Mouse (Mus musculus): ENCODE data around the gene Maob. TPM values are rescaled to one million over a fixed set of nuclear protein-coding genes. Genes with fewer than 3 reads are reported as not detected.
A peak's percentile ranks its signal among the peaks of the same experiment; 100 is the strongest.

Gene Maob
- 12.9 and 14.1 TPM in 2 replicates for polyA plus RNA-seq (2015; fragmentation: Nextera tagmentation; extraction: Ambion mirVana)

DNA sequence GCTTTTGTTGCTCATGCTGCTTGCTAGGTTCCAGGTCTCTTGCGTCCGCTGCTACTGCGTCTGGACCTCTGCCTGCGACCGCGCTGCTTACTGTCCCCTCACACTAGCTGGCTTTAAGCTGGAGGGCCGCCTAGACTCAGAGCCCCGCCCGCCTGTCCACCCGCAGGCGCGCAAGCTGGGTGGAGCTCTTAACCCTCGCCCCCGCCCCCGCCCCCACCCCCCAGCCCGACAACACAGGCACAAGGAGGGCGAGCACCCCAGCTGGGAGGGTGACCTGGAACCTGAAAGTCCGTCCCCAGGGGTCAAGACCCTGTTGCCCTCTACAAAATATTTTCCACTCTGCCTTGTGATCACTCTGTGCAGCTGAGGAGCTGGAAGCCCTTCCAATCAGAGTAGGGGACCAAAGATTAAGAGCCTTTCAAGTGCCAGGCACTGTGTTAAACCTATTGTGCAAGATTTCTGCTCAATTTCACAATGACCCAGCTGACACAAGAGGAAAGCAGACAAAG, at the start of gene Maob:
Gene Maob, minus strand, starts transcription at position 106 of the 509 bp plus-strand sequence.
- Histone ChIP-seq H3K9me3 (replicated peaks; ENCODE audit: control insufficient read depth, low read length) (no peaks in the 10 kb centered on the region), H3K36me3 (ENCODE audit: control insufficient read depth, insufficient read depth) (no peaks in the 10 kb centered on the region), H3K4me2 (ENCODE audit: low read depth, low read length) (peak within 1 kb of the TSS; percentile 58), H3K4me3 (ENCODE audit: low read length) (peak within 1 kb of the TSS; percentile 43), H3K27me3 (ENCODE audit: control insufficient read depth, insufficient read depth, low read length) (no peaks in the 10 kb centered on the region), H3K9ac (ENCODE audit: low read length) (peak within 1 kb of the TSS; percentile 65), H3K4me1 (ENCODE audit: control insufficient read depth, insufficient read depth, low read length) (no peaks in the 10 kb centered on the region), H3K27ac (ENCODE audit: low read length) (no peak within 1 kb of the TSS)
- peak; percentile 85; the same call in 1 of the 2 replicates for ATAC-seq (replicated peaks; ENCODE audit: extremely low read depth, insufficient read depth, low FRiP score)
- WGBS = 21% methylated on average over 17 of the region's 18 CpGs

GRCm38 (mm10) chrX:16860244-16860643, 43.1 kb upstream of the Maob start:
- Histone ChIP-seq H3K4me1 (ENCODE audit: control insufficient read depth, insufficient read depth, low read length) (no peaks in the 10 kb centered on the region), H3K27ac (ENCODE audit: low read length) (no peak overlapping the region), H3K27me3 (ENCODE audit: control insufficient read depth, insufficient read depth, low read length) (no peaks in the 10 kb centered on the region), H3K4me2 (ENCODE audit: low read depth, low read length) (no peak overlapping the region), H3K9ac (ENCODE audit: low read length) (no peak overlapping the region), H3K36me3 (ENCODE audit: control insufficient read depth, insufficient read depth) (no peaks in the 10 kb centered on the region), H3K9me3 (replicated peaks; ENCODE audit: control insufficient read depth, low read length) (no peaks in the 10 kb centered on the region), H3K4me3 (ENCODE audit: low read length) (no peak overlapping the region)
- ATAC-seq (replicated peaks; ENCODE audit: extremely low read depth, insufficient read depth, low FRiP score) = no peak

DNA sequence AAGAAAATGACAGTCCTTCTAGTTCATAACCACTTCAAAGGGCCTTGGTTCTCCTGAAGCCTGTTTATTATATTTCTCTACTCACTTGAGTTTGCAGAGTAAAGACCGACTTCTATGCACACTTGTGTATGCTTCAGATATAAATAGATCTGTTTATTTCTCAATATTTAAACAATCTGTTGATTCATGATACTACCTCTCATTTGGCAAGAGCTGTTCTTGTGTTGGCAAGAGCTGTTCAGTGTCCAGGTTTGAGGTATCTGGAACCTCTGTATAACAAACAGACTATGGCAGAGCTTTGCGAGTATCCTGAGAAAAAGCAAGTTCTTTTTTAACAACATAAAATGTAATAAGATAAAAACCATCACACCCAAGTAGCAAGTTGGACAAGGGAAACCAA, 28.9 kb upstream of the Maob start:
- Histone ChIP-seq H3K9ac (ENCODE audit: low read length) (no peak overlapping the region), H3K4me3 (ENCODE audit: low read length) (no peak overlapping the region), H3K27me3 (ENCODE audit: control insufficient read depth, insufficient read depth, low read length) (no peaks in the 10 kb centered on the region), H3K4me2 (ENCODE audit: low read depth, low read length) (no peak overlapping the region), H3K9me3 (replicated peaks; ENCODE audit: control insufficient read depth, low read length) (no peaks in the 10 kb centered on the region), H3K27ac (ENCODE audit: low read length) (no peak overlapping the region), H3K4me1 (ENCODE audit: control insufficient read depth, insufficient read depth, low read length) (no peaks in the 10 kb centered on the region), H3K36me3 (ENCODE audit: control insufficient read depth, insufficient read depth) (no peaks in the 10 kb centered on the region)
- no peak for ATAC-seq (replicated peaks; ENCODE audit: extremely low read depth, insufficient read depth, low FRiP score)
- WGBS = 78% methylated on average over 2 of the region's 2 CpGs

DNA sequence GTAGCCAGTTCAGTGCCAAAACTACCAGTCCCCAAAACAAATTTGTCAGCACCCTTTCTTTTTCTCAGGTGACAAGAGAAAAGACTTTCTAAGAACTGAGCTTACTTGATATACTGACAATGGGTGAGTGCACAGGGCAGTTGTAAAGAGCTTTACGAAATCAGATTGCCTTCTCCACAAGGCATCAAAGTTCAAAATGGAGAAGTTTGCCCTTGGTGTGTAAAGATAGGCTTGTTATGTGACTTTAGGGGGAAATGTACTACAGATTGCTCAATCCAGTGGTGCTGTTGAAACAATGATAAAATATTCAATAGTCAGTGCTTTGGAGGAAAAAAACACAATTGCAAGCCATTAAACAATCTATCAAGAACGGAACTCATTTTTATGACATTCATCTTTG, 24.3 kb upstream of the Maob start:
- WGBS = 77% methylated on average over 2 of the region's 2 CpGs
- Histone ChIP-seq H3K9ac (ENCODE audit: low read length) (no peak overlapping the region), H3K27me3 (ENCODE audit: control insufficient read depth, insufficient read depth, low read length) (no peaks in the 10 kb centered on the region), H3K4me2 (ENCODE audit: low read depth, low read length) (no peak overlapping the region), H3K4me3 (ENCODE audit: low read length) (no peak overlapping the region), H3K9me3 (replicated peaks; ENCODE audit: control insufficient read depth, low read length) (no peaks in the 10 kb centered on the region), H3K36me3 (ENCODE audit: control insufficient read depth, insufficient read depth) (no peaks in the 10 kb centered on the region), H3K4me1 (ENCODE audit: control insufficient read depth, insufficient read depth, low read length) (no peaks in the 10 kb centered on the region), H3K27ac (ENCODE audit: low read length) (no peak overlapping the region)
- no peak for ATAC-seq (replicated peaks; ENCODE audit: extremely low read depth, insufficient read depth, low FRiP score)

GRCm38 (mm10) chrX:16837293-16837692, 20.1 kb upstream of the Maob start:
- ATAC-seq (replicated peaks; ENCODE audit: extremely low read depth, insufficient read depth, low FRiP score) = no peak
- Histone ChIP-seq H3K36me3 (ENCODE audit: control insufficient read depth, insufficient read depth) (no peaks in the 10 kb centered on the region), H3K9me3 (replicated peaks; ENCODE audit: control insufficient read depth, low read length) (no peaks in the 10 kb centered on the region), H3K9ac (ENCODE audit: low read length) (no peak overlapping the region), H3K4me2 (ENCODE audit: low read depth, low read length) (no peak overlapping the region), H3K4me1 (ENCODE audit: control insufficient read depth, insufficient read depth, low read length) (no peaks in the 10 kb centered on the region), H3K27ac (ENCODE audit: low read length) (no peak overlapping the region), H3K4me3 (ENCODE audit: low read length) (no peak overlapping the region), H3K27me3 (ENCODE audit: control insufficient read depth, insufficient read depth, low read length) (no peaks in the 10 kb centered on the region)
- 74% methylated on average over 1 of the region's 1 CpGs for WGBS

DNA sequence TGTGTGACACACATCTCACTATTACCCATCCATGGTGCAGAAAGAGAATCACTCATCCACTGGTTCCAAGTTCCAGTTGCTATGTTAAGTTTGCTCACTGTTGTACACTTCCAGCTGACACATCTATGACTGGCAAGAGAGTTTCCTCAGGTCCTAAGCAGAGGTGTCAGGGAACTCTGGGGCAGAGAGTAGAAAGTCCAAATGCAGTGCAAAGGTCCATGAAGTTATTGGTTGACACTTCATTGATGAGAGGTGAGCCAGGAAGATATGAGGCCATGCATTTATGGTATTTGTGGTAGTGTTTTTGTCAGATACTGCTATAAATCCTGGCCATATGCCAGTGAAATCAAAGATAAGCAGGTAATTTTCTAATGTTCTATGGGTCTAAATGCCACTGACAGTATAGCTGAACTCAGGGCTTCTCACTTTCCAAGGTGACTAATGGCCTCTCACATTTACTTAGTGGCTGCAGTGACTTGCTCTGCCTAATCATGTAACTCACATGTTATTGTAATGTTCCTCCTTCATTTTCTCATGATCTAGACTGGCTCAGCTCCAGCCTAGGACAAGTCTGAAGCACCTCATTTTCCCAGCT, 19.4 kb upstream of the Maob start:
- Histone ChIP-seq H3K27me3 (ENCODE audit: control insufficient read depth, insufficient read depth, low read length) (no peaks in the 10 kb centered on the region), H3K9ac (ENCODE audit: low read length) (no peak overlapping the region), H3K27ac (ENCODE audit: low read length) (no peak overlapping the region), H3K4me1 (ENCODE audit: control insufficient read depth, insufficient read depth, low read length) (no peaks in the 10 kb centered on the region), H3K9me3 (replicated peaks; ENCODE audit: control insufficient read depth, low read length) (no peaks in the 10 kb centered on the region), H3K36me3 (ENCODE audit: control insufficient read depth, insufficient read depth) (no peaks in the 10 kb centered on the region), H3K4me2 (ENCODE audit: low read depth, low read length) (no peak overlapping the region), H3K4me3 (ENCODE audit: low read length) (no peak overlapping the region)
- no peak for ATAC-seq (replicated peaks; ENCODE audit: extremely low read depth, insufficient read depth, low FRiP score)

- no peaks in the 10 kb centered on the region for H3K27me3 ChIP-seq (ENCODE audit: control insufficient read depth, insufficient read depth, low read length)
- H3K9ac ChIP-seq (ENCODE audit: low read length) = no peak overlapping the region
- 82% methylated on average over 1 of the region's 1 CpGs for WGBS
- no peak overlapping the region for H3K27ac ChIP-seq (ENCODE audit: low read length)
- no peak for ATAC-seq (replicated peaks; ENCODE audit: extremely low read depth, insufficient read depth, low FRiP score)
- H3K9me3 ChIP-seq (replicated peaks; ENCODE audit: control insufficient read depth, low read length) = no peaks in the 10 kb centered on the region
- H3K4me3 ChIP-seq (ENCODE audit: low read length) = no peak overlapping the region
- no peak overlapping the region for H3K4me2 ChIP-seq (ENCODE audit: low read depth, low read length)
- no peaks in the 10 kb centered on the region for H3K4me1 ChIP-seq (ENCODE audit: control insufficient read depth, insufficient read depth, low read length)
- H3K36me3 ChIP-seq (ENCODE audit: control insufficient read depth, insufficient read depth) = no peaks in the 10 kb centered on the region
These were observed 8.9 kb upstream of the Maob start for GRCm38 (mm10) chrX:16826028-16826427.

DNA sequence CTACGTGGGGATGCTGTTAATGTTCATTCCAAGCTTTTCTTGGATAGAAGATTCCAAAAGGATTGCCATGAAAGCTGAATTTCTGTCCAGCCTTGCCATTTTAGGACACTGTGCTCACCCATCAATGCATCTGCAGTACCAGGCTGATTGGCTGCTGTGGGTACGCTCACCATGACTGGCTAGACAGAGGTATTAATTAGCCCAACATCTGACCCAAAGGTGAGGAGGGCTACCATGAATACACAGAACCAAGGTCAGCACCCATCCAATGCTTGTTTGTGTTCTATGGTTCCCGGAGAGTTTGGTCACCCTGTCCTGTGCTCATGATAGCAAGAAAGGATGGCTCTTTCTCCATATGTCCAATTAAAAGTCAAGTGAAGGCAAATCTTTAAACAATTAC, 1.2 kb downstream of the Maob start:
- Histone ChIP-seq H3K4me2 (ENCODE audit: low read depth, low read length) (no peak overlapping the region), H3K4me3 (ENCODE audit: low read length) (no peak overlapping the region), H3K27ac (ENCODE audit: low read length) (no peak overlapping the region), H3K9ac (ENCODE audit: low read length) (no peak overlapping the region), H3K27me3 (ENCODE audit: control insufficient read depth, insufficient read depth, low read length) (no peaks in the 10 kb centered on the region), H3K4me1 (ENCODE audit: control insufficient read depth, insufficient read depth, low read length) (no peaks in the 10 kb centered on the region), H3K9me3 (replicated peaks; ENCODE audit: control insufficient read depth, low read length) (no peaks in the 10 kb centered on the region), H3K36me3 (ENCODE audit: control insufficient read depth, insufficient read depth) (no peaks in the 10 kb centered on the region)
- WGBS = 87% methylated on average over 3 of the region's 3 CpGs
- ATAC-seq (replicated peaks; ENCODE audit: extremely low read depth, insufficient read depth, low FRiP score) = no peak

- ATAC-seq (replicated peaks; ENCODE audit: extremely low read depth, insufficient read depth, low FRiP score) = no peak
- H3K4me1 ChIP-seq (ENCODE audit: control insufficient read depth, insufficient read depth, low read length) = no peaks in the 10 kb centered on the region
- no peak overlapping the region for H3K9ac ChIP-seq (ENCODE audit: low read length)
- H3K27me3 ChIP-seq (ENCODE audit: control insufficient read depth, insufficient read depth, low read length) = no peaks in the 10 kb centered on the region
- H3K4me2 ChIP-seq (ENCODE audit: low read depth, low read length) = no peak overlapping the region
- no peak overlapping the region for H3K4me3 ChIP-seq (ENCODE audit: low read length)
- no peaks in the 10 kb centered on the region for H3K36me3 ChIP-seq (ENCODE audit: control insufficient read depth, insufficient read depth)
- H3K27ac ChIP-seq (ENCODE audit: low read length) = no peak overlapping the region
- whole genome bisulfite sequencing = 72% methylated on average over 3 of the region's 3 CpGs
- H3K9me3 ChIP-seq (replicated peaks; ENCODE audit: control insufficient read depth, low read length) = no peaks in the 10 kb centered on the region
These were observed 5.1 kb downstream of the Maob start for GRCm38 (mm10) chrX:16812080-16812479.

Measured in heart, embryonic 16.5 days (tissue).